Mouse (Mus musculus): ENCODE measurements around the gene Wnt16. TPM values are rescaled to one million over a fixed set of nuclear protein-coding genes. Genes with fewer than 3 reads are reported as not detected.
A peak's percentile ranks its signal among the peaks of the same experiment; 100 is the strongest.
"Not testable (repeated sequence)": the region's sequence is repeated elsewhere in the genome, so short reads cannot be mapped to it uniquely, and the experiment has no call there.

Wnt16 gene
- 0.27 TPM in 1 of 2 replicates, not detected in the other for polyA plus RNA-seq (2011; ENCODE audit: insufficient read depth, insufficient read length, low read depth, missing spikeins)

GRCm38 (mm10) chr6:22288004-22288736 lies at the start of gene Wnt16:
Wnt16 (plus strand) TSS chr6:22288227.
- Histone ChIP-seq H3K27ac (ENCODE audit: insufficient read depth, low read length) (no peak within 1 kb of the TSS), H3K4me3 (ENCODE audit: low read depth, low read length) (peak within 1 kb of the TSS; percentile 31), H3K4me1 (ENCODE audit: control insufficient read depth, insufficient read depth, low read length) (no peaks in the 10 kb centered on the region), H3K9ac (ENCODE audit: low read depth, poor library complexity, severe bottlenecking) (no peak within 1 kb of the TSS), H3K36me3 (ENCODE audit: control insufficient read depth, insufficient read depth, low read length, poor library complexity, severe bottlenecking) (no peaks in the 10 kb centered on the region), H3K9me3 (replicated peaks; ENCODE audit: control insufficient read depth, insufficient read depth, low read length, poor library complexity, severe bottlenecking) (no peaks in the 10 kb centered on the region), H3K27me3 (ENCODE audit: control insufficient read depth, insufficient read depth, low read length, poor library complexity, severe bottlenecking) (0 out of 2 replicates have a peak, but pooled peaks cover 2% of the 10 kb centered on the region)
- no peak for TF ChIP-seq CTCF (IDR thresholded peaks at IDR 0.05; ENCODE audit: low read depth, low read length)
- no peak for TF ChIP-seq POLR2A (IDR thresholded peaks at IDR 0.05; ENCODE audit: insufficient read depth, low read length)
- TF ChIP-seq EP300 (IDR thresholded peaks at IDR 0.05; ENCODE audit: insufficient read depth, low read depth, low read length): no peak

DNA sequence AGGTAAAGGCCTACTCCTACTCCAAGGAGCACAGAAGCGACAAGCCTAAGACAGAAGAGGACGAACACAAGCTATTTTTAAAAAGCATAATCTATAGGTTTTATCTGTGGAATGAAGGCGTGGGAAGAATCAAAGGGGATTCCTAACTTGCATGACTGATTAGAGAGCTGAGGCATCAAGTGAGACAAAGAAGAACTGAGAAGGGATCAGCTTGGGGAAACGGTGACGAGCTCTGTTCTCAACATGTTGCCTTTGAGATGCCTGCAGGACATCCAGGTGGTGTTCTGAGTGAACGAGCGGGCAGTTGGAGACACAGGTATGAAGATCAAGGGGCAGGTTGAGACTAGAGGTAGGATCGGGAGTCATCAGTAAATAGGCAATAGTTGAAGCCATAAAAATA lies 44.7 kb upstream of the Wnt16 start:
- Histone ChIP-seq H3K9me3 (replicated peaks; ENCODE audit: control insufficient read depth, insufficient read depth, low read length, poor library complexity, severe bottlenecking) (no peaks in the 10 kb centered on the region), H3K27ac (ENCODE audit: insufficient read depth, low read length) (no peak overlapping the region)

GRCm38 (mm10) chr6:22246696-22247095 lies 41.3 kb upstream of the Wnt16 start:
- Histone ChIP-seq H3K36me3 (ENCODE audit: control insufficient read depth, insufficient read depth, low read length, poor library complexity, severe bottlenecking) (no peaks in the 10 kb centered on the region), H3K9ac (ENCODE audit: low read depth, poor library complexity, severe bottlenecking) (no peak overlapping the region), H3K4me1 (ENCODE audit: control insufficient read depth, insufficient read depth, low read length) (no peaks in the 10 kb centered on the region), H3K4me3 (ENCODE audit: low read depth, low read length) (no peak overlapping the region), H3K9me3 (replicated peaks; ENCODE audit: control insufficient read depth, insufficient read depth, low read length, poor library complexity, severe bottlenecking) (no peaks in the 10 kb centered on the region), H3K27ac (ENCODE audit: insufficient read depth, low read length) (no peak overlapping the region), H3K27me3 (ENCODE audit: control insufficient read depth, insufficient read depth, low read length, poor library complexity, severe bottlenecking) (no peaks in the 10 kb centered on the region)
- TF ChIP-seq EP300 (IDR thresholded peaks at IDR 0.05; ENCODE audit: insufficient read depth, low read depth, low read length): no peak
- no peak for TF ChIP-seq POLR2A (IDR thresholded peaks at IDR 0.05; ENCODE audit: insufficient read depth, low read length)
- TF ChIP-seq CTCF (IDR thresholded peaks at IDR 0.05; ENCODE audit: low read depth, low read length): no peak

More for the DNA sequence above, 44.7 kb upstream of the Wnt16 start:
- H3K36me3 ChIP-seq (ENCODE audit: control insufficient read depth, insufficient read depth, low read length, poor library complexity, severe bottlenecking): no peaks in the 10 kb centered on the region
- no peaks in the 10 kb centered on the region for H3K27me3 ChIP-seq (ENCODE audit: control insufficient read depth, insufficient read depth, low read length, poor library complexity, severe bottlenecking)
- H3K4me3 ChIP-seq (ENCODE audit: low read depth, low read length): no peak overlapping the region
- no peak for TF ChIP-seq POLR2A (IDR thresholded peaks at IDR 0.05; ENCODE audit: insufficient read depth, low read length)
- no peak for TF ChIP-seq CTCF (IDR thresholded peaks at IDR 0.05; ENCODE audit: low read depth, low read length)
- TF ChIP-seq EP300 (IDR thresholded peaks at IDR 0.05; ENCODE audit: insufficient read depth, low read depth, low read length): no peak
- H3K4me1 ChIP-seq (ENCODE audit: control insufficient read depth, insufficient read depth, low read length): no peaks in the 10 kb centered on the region
- H3K9ac ChIP-seq (ENCODE audit: low read depth, poor library complexity, severe bottlenecking): no peak overlapping the region

- Histone ChIP-seq H3K27me3 (ENCODE audit: control insufficient read depth, insufficient read depth, low read length, poor library complexity, severe bottlenecking) (no peaks in the 10 kb centered on the region; the same call in 1 of the 2 replicates), H3K4me3 (ENCODE audit: low read depth, low read length) (no peak overlapping the region), H3K9ac (ENCODE audit: low read depth, poor library complexity, severe bottlenecking) (no peak overlapping the region), H3K9me3 (replicated peaks; ENCODE audit: control insufficient read depth, insufficient read depth, low read length, poor library complexity, severe bottlenecking) (no peaks in the 10 kb centered on the region), H3K27ac (ENCODE audit: insufficient read depth, low read length) (no peak overlapping the region), H3K36me3 (ENCODE audit: control insufficient read depth, insufficient read depth, low read length, poor library complexity, severe bottlenecking) (no peaks in the 10 kb centered on the region), H3K4me1 (ENCODE audit: control insufficient read depth, insufficient read depth, low read length) (no peaks in the 10 kb centered on the region)
- TF ChIP-seq POLR2A (IDR thresholded peaks at IDR 0.05; ENCODE audit: insufficient read depth, low read length) (no peak), CTCF (IDR thresholded peaks at IDR 0.05; ENCODE audit: low read depth, low read length) (no peak), EP300 (IDR thresholded peaks at IDR 0.05; ENCODE audit: insufficient read depth, low read depth, low read length) (no peak)
Measured at GRCm38 (mm10) chr6:22258784-22259183, 29.2 kb upstream of the Wnt16 start.

DNA sequence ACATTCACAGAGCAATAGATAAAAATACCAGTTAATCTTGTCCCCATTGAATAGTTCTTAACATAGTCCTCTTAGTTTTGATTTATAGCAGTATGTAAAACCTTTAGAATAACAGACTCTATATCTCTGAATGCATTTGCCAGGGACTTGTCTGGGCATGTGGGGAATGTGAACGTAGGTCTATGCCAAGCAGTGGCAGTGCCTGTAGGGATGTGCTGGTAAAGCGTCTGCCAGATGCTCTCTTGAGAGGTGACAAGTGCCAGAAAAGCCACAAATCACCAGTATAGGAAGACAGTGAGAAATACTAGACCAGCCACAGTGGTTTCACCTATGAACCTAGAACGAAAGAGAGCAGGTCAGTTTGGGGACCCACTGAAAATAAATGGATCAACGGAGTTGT lies 25.5 kb upstream of the Wnt16 start:
- Histone ChIP-seq H3K9me3 (replicated peaks; ENCODE audit: control insufficient read depth, insufficient read depth, low read length, poor library complexity, severe bottlenecking) (no peaks in the 10 kb centered on the region), H3K27me3 (ENCODE audit: control insufficient read depth, insufficient read depth, low read length, poor library complexity, severe bottlenecking) (no peaks in the 10 kb centered on the region; the same call in 1 of the 2 replicates), H3K36me3 (ENCODE audit: control insufficient read depth, insufficient read depth, low read length, poor library complexity, severe bottlenecking) (no peaks in the 10 kb centered on the region), H3K4me3 (ENCODE audit: low read depth, low read length) (no peak overlapping the region), H3K9ac (ENCODE audit: low read depth, poor library complexity, severe bottlenecking) (no peak overlapping the region), H3K27ac (ENCODE audit: insufficient read depth, low read length) (no peak overlapping the region), H3K4me1 (ENCODE audit: control insufficient read depth, insufficient read depth, low read length) (no peaks in the 10 kb centered on the region)
- TF ChIP-seq CTCF (IDR thresholded peaks at IDR 0.05; ENCODE audit: low read depth, low read length) (no peak), POLR2A (IDR thresholded peaks at IDR 0.05; ENCODE audit: insufficient read depth, low read length) (no peak), EP300 (IDR thresholded peaks at IDR 0.05; ENCODE audit: insufficient read depth, low read depth, low read length) (no peak)

GRCm38 (mm10) chr6:22264094-22264493 lies 23.9 kb upstream of the Wnt16 start:
- not testable (repeated sequence) for H3K9ac ChIP-seq (ENCODE audit: low read depth, poor library complexity, severe bottlenecking); H3K4me3 ChIP-seq (ENCODE audit: low read depth, low read length); H3K4me1 ChIP-seq (ENCODE audit: control insufficient read depth, insufficient read depth, low read length); H3K27me3 ChIP-seq (ENCODE audit: control insufficient read depth, insufficient read depth, low read length, poor library complexity, severe bottlenecking); H3K36me3 ChIP-seq (ENCODE audit: control insufficient read depth, insufficient read depth, low read length, poor library complexity, severe bottlenecking); H3K27ac ChIP-seq (ENCODE audit: insufficient read depth, low read length); H3K9me3 ChIP-seq (replicated peaks; ENCODE audit: control insufficient read depth, insufficient read depth, low read length, poor library complexity, severe bottlenecking)
